Mouse (Mus musculus) embryonic facial prominence, embryonic 11.5 days (tissue): ENCODE measurements at regions not wholly inside any gene's neighbourhood (a gene's known extent, or its start where the extent isn't known, plus 50 kb on each side); places are given as distances from the start of the nearest gene placed in this dataset.

ENCODE experiments used
- ATAC-seq: fragments of 200-750 bp; cut with Nextera tagmentation; replicated peaks from 2 replicates; pipeline ENCODE4 v1.8.0; 2017; ENCODE audit warnings: low read depth; ENCODE audit not compliant: insufficient number of reproducible peaks, low FRiP score, low TSS enrichment
- DNase-seq: peaks from one replicate; pipeline ENCODE4 v3.0.0-alpha.2; 2015; ENCODE audit warnings: low spot score
- H3K27ac ChIP-seq: fragments of 300-500 bp; sonication (generic); replicated peaks from 2 replicates; pipeline ENCODE4 v1.5.1; 2014; ENCODE audit warnings: mild to moderate bottlenecking, low read depth, low read length, control low read depth
- H3K27me3 ChIP-seq: fragments of 300-500 bp; sonication (generic); 2 replicates; pipeline ENCODE4 v1.6.1; 2014; ENCODE audit warnings: mild to moderate bottlenecking, low read length, moderate library complexity, mixed read lengths; ENCODE audit not compliant: control insufficient read depth, insufficient read depth
- H3K36me3 ChIP-seq: fragments of 300-500 bp; sonication (generic); replicated peaks from 2 replicates; pipeline ENCODE4 v1.6.1; 2014; ENCODE audit warnings: low read depth, mild to moderate bottlenecking, low read length, moderate library complexity, mixed read lengths; ENCODE audit not compliant: control insufficient read depth, insufficient read depth
- H3K4me1 ChIP-seq: fragments of 300-500 bp; sonication (generic); 2 replicates; pipeline ENCODE4 v1.6.1; 2014; ENCODE audit warnings: low read length, mixed read lengths; ENCODE audit not compliant: control insufficient read depth, insufficient read depth
- H3K4me2 ChIP-seq: fragments of 300-500 bp; sonication (generic); 2 replicates; pipeline ENCODE4 v1.6.1; 2014; ENCODE audit warnings: low read depth, mild to moderate bottlenecking, control low read depth, low read length, moderate library complexity
- H3K4me3 ChIP-seq: fragments of 300-500 bp; sonication (generic); 2 replicates; pipeline ENCODE4 v1.5.1; 2014; ENCODE audit warnings: low read depth, low read length, control low read depth
- H3K9ac ChIP-seq: fragments of 300-500 bp; sonication (generic); replicated peaks from 2 replicates; pipeline ENCODE4 v1.6.1; 2014; ENCODE audit warnings: mild to moderate bottlenecking, control low read depth, low read length
- H3K9me3 ChIP-seq: fragments of 300-500 bp; sonication (generic); replicated peaks from 2 replicates; pipeline ENCODE4 v1.6.1; 2016; ENCODE audit warnings: mild to moderate bottlenecking, low read length, inconsistent platforms, mixed read lengths; ENCODE audit not compliant: control insufficient read depth
- WGBS: fragments of 180-500 bp; shearing (Covaris S2); extraction: QIAGEN DNeasy Blood & Tissue Kit; methylation state at CpG from one replicate; pipeline ENCODE4 v1.1.7; 2014; 5-methylcytosine and 5-hydroxymethylcytosine counted together

DNA sequence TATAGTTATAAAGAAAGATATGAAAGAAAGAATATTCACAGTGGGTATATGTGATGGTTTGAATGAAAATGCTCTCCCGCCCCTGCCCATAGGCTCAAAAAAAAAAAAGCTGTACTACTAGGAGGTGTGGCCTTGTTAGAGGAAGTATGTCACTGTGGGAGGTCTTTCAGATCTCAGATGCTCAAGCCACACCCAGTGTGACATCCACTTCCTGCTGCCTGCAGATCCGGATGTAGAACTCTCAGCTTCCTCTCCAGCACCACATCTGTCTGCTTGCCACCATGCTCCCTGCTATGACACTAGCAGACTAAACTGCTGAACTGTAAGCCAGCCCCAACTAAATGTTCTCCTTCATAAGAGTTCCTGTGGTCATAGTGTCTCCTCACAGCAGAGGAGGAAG is 93.0 kb upstream of the Cnot2 start:
- Histone ChIP-seq H3K9ac (no peak overlapping the region), H3K9me3 (no peaks in the 10 kb centered on the region), H3K27ac (no peak overlapping the region), H3K4me1 (no peaks in the 10 kb centered on the region), H3K4me2 (no peak overlapping the region), H3K27me3 (no peaks in the 10 kb centered on the region), H3K36me3 (no peaks in the 10 kb centered on the region), H3K4me3 (no peak overlapping the region)
- 79% methylated on average over 2 of the region's 2 CpGs for WGBS
- no peak for ATAC-seq
- no peak for DNase-seq

DNA sequence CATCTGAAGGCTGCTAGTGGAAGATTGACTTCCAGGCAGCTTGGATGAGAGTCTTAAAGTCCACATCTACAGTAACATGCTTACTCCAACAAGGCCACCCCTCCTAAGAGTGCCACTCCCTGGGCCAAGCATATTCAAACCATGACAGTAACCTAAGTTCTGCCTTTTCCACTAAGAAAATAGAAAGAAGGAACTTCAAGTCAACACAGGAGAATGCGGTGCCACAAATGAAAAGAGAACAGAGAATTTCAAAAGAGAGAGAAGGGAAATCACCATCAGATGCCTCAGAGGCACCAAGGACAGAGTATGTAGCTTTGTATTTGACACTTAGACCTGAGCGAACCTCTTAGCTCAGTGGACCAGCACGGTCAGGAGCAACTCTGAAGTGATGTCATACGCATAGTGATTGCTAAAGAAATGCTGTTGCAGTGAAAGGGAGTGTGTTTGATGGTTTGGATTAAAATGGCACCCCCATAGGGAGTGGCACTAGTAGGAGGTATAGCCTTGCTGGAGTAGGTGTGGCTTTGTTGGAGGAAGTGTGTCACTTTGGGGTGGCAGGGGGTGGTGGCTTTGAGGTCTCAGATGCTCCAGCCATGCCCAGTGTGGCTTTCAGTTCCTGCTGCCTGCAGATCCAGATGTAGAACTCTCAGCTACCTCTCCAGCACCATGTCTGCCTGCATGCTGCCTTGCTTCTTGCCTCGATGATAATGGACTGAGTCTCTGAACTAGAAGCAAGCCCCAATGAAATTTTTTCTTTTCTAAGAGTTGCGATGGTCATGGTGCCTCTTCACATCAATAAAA is 77.1 kb upstream of the Cnot2 start:
- WGBS = 95% methylated on average over 6 of the region's 6 CpGs
- H3K27ac ChIP-seq = no peak overlapping the region
- no peak for DNase-seq
- H3K4me1 ChIP-seq = no peaks in the 10 kb centered on the region
- H3K4me3 ChIP-seq = no peak overlapping the region
- no peaks in the 10 kb centered on the region for H3K27me3 ChIP-seq
- H3K9ac ChIP-seq = no peak overlapping the region
- H3K4me2 ChIP-seq = no peak overlapping the region
- H3K9me3 ChIP-seq = no peaks in the 10 kb centered on the region
- no peak for ATAC-seq
- no peaks in the 10 kb centered on the region for H3K36me3 ChIP-seq

DNA sequence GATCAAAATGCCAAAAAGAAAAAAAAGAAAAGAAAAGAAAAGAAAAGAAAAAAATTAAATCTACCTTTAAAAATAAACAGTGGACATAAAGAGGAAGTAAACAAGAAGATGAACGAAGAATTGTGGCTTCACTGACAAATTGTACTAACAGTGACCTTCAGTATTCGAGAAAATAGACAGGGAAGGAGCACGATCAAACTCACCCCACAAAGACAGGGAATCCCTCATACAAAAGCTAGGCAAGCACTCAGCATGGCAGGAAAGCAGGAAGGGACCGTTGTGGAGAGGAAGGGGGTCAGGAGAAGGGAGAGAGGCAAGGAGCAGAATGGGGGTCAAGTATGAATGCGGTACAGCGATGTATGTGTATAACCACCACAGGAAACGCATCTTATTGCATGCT is 74.6 kb upstream of the Cnot2 start:
- 66% methylated on average over 7 of the region's 7 CpGs for WGBS
- ATAC-seq (no peak), DNase-seq (no peak)
- H3K9me3 ChIP-seq = no peaks in the 10 kb centered on the region
- no peak overlapping the region for H3K4me3 ChIP-seq
- no peak overlapping the region for H3K4me2 ChIP-seq
- no peaks in the 10 kb centered on the region for H3K4me1 ChIP-seq
- no peak overlapping the region for H3K9ac ChIP-seq
- H3K27me3 ChIP-seq = no peaks in the 10 kb centered on the region
- no peak overlapping the region for H3K27ac ChIP-seq
- H3K36me3 ChIP-seq = no peaks in the 10 kb centered on the region

DNA sequence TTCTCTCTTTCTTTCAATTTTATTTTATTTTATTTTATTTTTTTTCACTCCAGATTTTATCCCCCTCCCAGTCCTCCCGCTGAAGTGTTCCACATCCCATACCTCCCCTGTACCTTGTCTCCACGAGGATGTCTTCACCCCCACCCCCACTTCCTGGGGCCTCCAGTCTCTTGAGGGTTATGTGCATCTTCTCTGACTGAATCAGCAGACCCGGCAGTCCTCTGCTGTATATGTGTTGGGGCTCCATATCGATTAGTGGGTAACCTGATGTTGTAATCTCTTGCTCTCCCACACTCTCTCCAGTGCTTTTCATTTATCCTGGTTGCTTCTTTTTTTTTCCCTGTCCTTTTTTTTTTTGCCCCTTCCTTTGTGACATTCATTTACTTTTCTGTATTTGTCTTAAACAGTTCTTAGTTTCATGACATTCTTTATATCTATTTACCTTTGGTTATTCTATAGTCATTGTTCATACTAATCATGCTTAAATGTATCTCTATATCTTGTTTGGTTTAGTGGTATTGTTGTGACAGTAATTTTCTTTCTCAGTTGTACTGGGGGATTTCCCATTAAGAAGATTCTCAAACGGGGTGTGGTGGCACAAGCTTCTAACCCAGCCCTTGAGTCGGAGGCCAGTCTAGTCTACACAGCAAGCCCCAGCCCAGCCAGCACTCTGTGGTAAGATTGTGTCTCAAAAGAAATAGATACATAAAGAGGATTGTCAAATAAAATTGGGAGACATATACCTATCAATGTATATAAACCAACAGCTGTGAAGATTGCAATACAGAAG is 73.9 kb upstream of the Cnot2 start:
- 77% methylated on average over 6 of the region's 6 CpGs for WGBS

DNA sequence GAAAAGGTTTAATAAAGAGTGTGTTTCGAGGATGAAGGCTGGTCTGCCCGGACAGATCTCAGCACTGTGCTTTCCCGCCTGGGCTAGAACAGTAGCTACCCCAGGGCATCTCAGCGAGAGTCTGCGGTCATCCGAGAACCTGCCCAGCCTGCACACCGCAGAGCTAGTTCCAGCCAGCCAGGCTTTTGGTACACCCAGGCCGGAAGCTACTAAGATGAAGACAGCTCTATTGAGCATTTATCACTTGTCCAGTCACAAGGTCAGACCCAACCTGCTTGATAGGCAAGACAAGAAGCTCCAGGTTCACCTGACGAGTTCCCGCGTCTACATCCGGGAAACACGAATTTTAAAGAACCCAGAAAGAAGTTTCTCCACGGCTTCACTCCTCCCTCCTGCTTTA is 72.8 kb upstream of the Cnot2 start:
- H3K36me3 ChIP-seq = no peaks in the 10 kb centered on the region
- no peak overlapping the region for H3K4me3 ChIP-seq
- H3K9me3 ChIP-seq = no peaks in the 10 kb centered on the region
- no peak for ATAC-seq
- no peaks in the 10 kb centered on the region for H3K4me1 ChIP-seq
- no peak overlapping the region for H3K9ac ChIP-seq
- no peak overlapping the region for H3K4me2 ChIP-seq
- no peak overlapping the region for H3K27ac ChIP-seq
- WGBS = 92% methylated on average over 14 of the region's 14 CpGs
- no peaks in the 10 kb centered on the region for H3K27me3 ChIP-seq
- no peak for DNase-seq

More for the DNA sequence above, 73.9 kb upstream of the Cnot2 start:
- Histone ChIP-seq H3K27ac (no peak overlapping the region), H3K27me3 (no peaks in the 10 kb centered on the region), H3K36me3 (no peaks in the 10 kb centered on the region), H3K4me3 (no peak overlapping the region), H3K9me3 (no peaks in the 10 kb centered on the region), H3K4me2 (no peak overlapping the region), H3K9ac (no peak overlapping the region), H3K4me1 (no peaks in the 10 kb centered on the region)
- DNase-seq = no peak
- no peak for ATAC-seq

DNA sequence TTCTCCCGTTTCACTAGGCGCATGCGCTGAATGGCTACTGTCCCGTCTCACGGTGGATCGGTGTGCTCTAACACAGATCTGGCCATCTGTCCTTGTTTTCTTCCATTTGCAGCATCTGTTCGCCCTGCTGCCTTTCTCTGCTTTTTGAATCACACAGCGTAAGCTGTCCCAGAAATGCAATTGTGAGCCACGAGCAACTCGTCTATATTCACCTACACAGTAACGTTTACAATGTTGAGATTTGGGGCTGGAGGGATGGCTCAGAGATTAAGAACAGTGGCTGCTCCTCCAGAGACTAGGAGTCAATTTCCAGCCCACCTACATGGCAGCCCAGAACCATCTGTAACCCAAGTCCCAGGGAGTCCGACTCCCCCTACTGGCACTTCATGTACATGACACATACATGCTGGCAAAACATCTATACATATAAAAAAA is 72.2 kb upstream of the Cnot2 start:
- DNase-seq (no peak), ATAC-seq (no peak)
- Histone ChIP-seq H3K36me3 (no peaks in the 10 kb centered on the region), H3K27ac (no peak overlapping the region), H3K4me1 (no peaks in the 10 kb centered on the region), H3K4me3 (no peak overlapping the region), H3K9ac (no peak overlapping the region), H3K9me3 (no peaks in the 10 kb centered on the region), H3K4me2 (no peak overlapping the region), H3K27me3 (no peaks in the 10 kb centered on the region)
- WGBS = 91% methylated on average over 12 of the region's 12 CpGs

DNA sequence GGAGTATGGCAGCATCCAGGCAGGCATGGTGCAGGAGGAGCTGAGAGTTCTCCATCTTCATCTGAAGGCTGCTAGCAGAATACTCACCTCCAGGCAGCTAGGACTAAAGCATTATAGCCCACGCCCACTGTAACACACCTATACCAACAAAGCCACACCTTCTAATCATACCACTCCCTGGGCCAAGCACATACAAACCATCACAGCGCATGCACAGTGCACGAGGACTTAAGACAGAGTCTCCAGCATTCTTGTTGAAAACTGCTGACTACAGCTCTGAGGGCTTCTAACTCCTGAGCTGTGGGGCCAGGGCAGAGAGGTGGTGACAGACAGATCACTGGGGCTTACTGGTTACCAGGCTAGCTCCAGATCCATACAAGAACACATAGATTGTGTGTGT is 68.0 kb upstream of the Cnot2 start:
- no peaks in the 10 kb centered on the region for H3K36me3 ChIP-seq
- H3K27me3 ChIP-seq = no peaks in the 10 kb centered on the region
- no peak overlapping the region for H3K4me3 ChIP-seq
- no peak overlapping the region for H3K27ac ChIP-seq
- H3K4me1 ChIP-seq = no peaks in the 10 kb centered on the region
- ATAC-seq = no peak
- DNase-seq = no peak
- 95% methylated on average over 3 of the region's 3 CpGs for WGBS
- no peak overlapping the region for H3K4me2 ChIP-seq
- no peaks in the 10 kb centered on the region for H3K9me3 ChIP-seq
- H3K9ac ChIP-seq = no peak overlapping the region

DNA sequence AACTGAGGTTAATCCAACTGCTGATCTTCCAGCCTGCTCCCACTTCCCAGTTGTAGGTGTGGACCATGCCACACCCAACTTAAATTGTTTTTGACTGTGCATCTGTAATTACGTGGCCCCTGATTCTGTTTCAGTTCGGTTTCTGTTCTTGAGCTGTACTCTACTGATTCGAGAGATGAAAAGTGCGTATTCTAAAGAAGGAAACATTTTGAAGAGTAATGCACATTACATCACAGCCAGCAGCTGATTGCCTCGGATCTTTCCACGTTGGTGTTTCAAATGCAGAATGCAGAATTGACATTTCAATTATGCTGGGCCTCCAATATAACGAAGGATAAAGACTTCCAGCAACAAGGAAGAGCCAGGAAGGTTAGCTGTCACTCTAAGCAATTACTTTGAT is 64.7 kb upstream of the Cnot2 start:
- Histone ChIP-seq H3K9me3 (no peaks in the 10 kb centered on the region), H3K27me3 (no peaks in the 10 kb centered on the region), H3K9ac (no peak overlapping the region), H3K4me2 (no peak overlapping the region), H3K4me3 (no peak overlapping the region), H3K27ac (no peak overlapping the region), H3K4me1 (no peaks in the 10 kb centered on the region), H3K36me3 (no peaks in the 10 kb centered on the region)
- DNase-seq = no peak
- ATAC-seq = no peak
- 67% methylated on average over 7 of the region's 7 CpGs for WGBS
